Mouse (Mus musculus) lung, postnatal 0 days (tissue): ENCODE results near the gene Fchsd2.

Experiments used
- CTCF ChIP-seq: IDR thresholded peaks from 2 replicates; pipeline ENCODE4 v1.5.1; 2016; ENCODE audit warnings: antibody characterized with exemption, mild to moderate bottlenecking
- EP300 ChIP-seq: IDR thresholded peaks from 2 replicates; pipeline ENCODE4 v1.6.1; 2016; ENCODE audit warnings: antibody characterized with exemption, mild to moderate bottlenecking, control low read depth

GRCm38 (mm10) chr7:101231458-101231857 lies 138.8 kb downstream of the Fchsd2 start:
- TF ChIP-seq CTCF: peak; percentile 62
- TF ChIP-seq EP300: no peak
